Mouse (Mus musculus): ENCODE measurements at regions not wholly inside any gene's neighbourhood (a gene's known extent, or its start where the extent isn't known, plus 50 kb on each side); places are given as distances from the start of the nearest gene placed in this dataset.

- no peak for DNase-seq (ENCODE audit: low spot score in 2 of 2)
Measured at GRCm38 (mm10) chr8:53954476-53955158, 122.8 kb upstream of the Vegfc start.

- DNase-seq (ENCODE audit: low spot score in 2 of 2), result no peak
Measured at GRCm38 (mm10) chr8:53956148-53956547, 121.3 kb upstream of the Vegfc start.

- no peak for DNase-seq (ENCODE audit: low spot score in 2 of 2)
Measured at GRCm38 (mm10) chr8:53958548-53958947, 118.9 kb upstream of the Vegfc start.

DNA sequence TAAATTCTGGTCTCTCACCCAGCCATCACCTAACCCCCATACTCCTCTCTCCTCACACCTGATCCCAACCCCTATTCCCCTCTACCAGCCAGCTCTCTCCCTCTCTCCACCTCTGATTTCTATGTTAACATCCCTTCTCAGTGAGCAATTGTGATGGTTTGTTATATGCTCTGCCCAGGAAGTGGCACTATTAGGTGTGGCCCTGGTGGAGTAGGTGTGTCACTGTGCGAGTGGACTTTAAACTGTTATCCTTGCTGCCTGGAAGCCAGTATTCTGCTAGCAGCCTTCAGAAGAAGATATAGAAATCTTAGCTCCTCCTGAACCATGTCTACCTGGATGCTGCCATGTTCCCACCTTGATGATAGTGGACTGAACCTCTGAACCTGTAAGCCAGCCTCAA, 114.4 kb upstream of the Vegfc start:
- DNase-seq (ENCODE audit: low spot score in 2 of 2), result no peak

DNA sequence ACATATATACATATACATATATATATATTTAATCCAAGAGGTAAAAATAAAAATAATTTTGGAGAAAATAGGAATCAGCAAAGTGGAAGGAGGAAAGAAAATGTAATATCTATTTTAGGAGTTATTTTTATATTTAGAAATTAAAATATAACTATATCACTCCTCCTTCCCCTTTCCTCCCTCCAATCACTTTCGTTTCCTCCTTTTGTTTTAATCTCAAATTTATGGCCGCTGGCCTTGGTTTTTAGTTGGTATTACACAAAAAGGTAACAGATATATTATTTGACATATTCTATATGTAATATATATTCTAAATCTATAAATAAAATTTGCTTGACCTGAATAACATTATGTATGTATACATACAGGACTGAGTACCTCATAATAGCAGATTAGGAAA, 93.1 kb upstream of the Vegfc start:
- no peak for DNase-seq (ENCODE audit: low spot score in 2 of 2)

GRCm38 (mm10) chr8:53985685-53986084, 91.7 kb upstream of the Vegfc start:
- DNase-seq (ENCODE audit: low spot score in 2 of 2), result no peak

- DNase-seq (ENCODE audit: low spot score in 2 of 2), result no peak
Measured at GRCm38 (mm10) chr8:53994208-53994607, 83.2 kb upstream of the Vegfc start.

GRCm38 (mm10) chr8:53997461-53997860, 79.9 kb upstream of the Vegfc start:
- no peak for DNase-seq (ENCODE audit: low spot score in 2 of 2)

DNA sequence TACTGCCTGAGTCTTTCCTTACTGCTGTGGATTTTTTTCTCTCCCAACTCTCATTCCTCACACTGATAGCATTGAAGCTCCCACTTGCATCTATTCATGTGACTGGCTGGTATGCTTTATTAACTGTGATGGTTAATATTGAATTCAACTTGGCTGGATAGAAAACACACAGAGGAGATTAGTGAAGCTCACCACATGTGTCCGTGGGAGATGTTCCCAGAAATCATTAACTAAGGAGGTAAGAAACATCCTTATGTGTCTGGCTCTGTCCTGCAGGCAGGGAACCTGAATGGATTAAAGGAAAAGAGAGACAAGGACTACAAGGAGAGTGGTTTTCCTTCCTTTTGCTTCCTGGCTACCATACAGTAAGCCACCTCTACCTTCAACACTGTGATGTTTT, 74.5 kb upstream of the Vegfc start:
- no peak for DNase-seq (ENCODE audit: low spot score in 2 of 2)

GRCm38 (mm10) chr8:54014096-54014495, 63.3 kb upstream of the Vegfc start:
- no peak for DNase-seq (ENCODE audit: low spot score in 2 of 2)

- no peak for DNase-seq (ENCODE audit: low spot score in 2 of 2)
Measured at GRCm38 (mm10) chr8:54018535-54019165, 58.8 kb upstream of the Vegfc start.
